Mouse (Mus musculus) monocyte, adult 5-6 weeks (primary cell): ENCODE results near the gene Mpp1. TPM values are rescaled to one million over a fixed set of nuclear protein-coding genes. Genes with fewer than 3 reads are reported as not detected.
"Not testable (repeated sequence)": the region's sequence is repeated elsewhere in the genome, so short reads cannot be mapped to it uniquely, and the experiment has no call there.

Experiments used
- ATAC-seq: fragments of 153-309, 156-312 bp; replicated peaks from 2 replicates; pipeline ENCODE4 v1.8.0; 2017; ENCODE audit warnings: mild to moderate bottlenecking; ENCODE audit not compliant: low TSS enrichment, insufficient number of reproducible peaks, severe bottlenecking, poor library complexity, low FRiP score
- total RNA-seq: library from RNA; stranded (forward); fragments of 200-1000, 200-491, 200-594 nt; gene quantifications from 3 replicates; pipeline ENCODE4 v1.2.3, GENCODE M21; 2017

Mpp1 gene
- total RNA-seq = 116 to 175 TPM (median 117 TPM) in 3 replicates

DNA sequence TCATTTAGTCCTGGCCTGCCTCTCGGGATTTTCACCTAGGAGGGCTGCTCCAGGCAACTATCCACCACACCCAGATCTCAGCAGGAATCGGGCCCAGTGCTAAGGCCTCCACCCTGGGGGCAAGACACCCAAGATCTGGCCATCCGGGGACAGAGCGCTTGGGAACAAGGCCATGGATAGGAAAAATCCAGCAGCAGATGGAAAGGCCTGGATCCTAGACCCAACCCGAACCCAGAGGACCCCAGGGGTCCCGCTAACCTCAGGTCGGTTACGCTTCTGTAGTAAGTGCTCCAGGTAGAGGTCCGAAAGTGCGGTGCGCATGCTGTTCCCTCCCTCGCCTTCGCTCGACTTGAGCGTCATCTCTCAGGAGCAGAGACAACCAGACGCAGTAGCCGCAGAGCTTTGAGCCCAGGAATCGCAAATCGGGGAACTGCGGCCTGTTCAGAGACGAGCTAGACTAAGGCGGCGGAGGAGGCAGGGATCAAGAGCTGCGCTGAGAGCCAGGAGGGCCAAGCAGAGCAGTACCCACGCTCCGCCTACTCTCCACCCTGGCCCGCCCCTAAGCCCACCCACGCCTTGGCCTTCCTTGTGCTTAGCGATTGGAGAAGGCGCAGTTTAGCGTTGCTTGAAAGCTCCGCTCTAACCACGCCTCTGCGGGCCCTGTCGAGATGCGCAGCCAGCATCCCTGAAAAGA is at the start of gene Mpp1:
Mpp1 (minus strand) TSS at position 550 of the 694 bp plus-strand sequence.
- ATAC-seq = peak; percentile 80

DNA sequence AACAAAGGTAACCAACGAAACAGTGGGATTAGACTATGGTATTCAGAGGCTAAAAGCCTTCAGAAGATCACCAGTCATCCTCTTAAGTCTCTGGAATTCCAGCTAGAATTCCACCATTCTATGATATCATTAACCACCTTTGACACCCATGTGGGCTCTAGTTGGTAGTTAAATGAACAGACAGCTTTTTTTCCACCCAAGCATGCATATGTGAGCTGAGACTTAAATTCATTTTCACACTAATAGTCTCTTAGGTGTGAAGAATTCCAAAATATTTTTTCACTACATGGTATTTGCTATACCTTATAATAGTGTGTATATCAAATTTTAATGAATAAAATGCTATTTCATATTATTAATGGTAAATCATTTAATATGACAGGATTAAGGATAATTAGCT is 32.9 kb upstream of the Mpp1 start, which contains the start of gene Smim9:
Smim9 (minus strand) TSS at position 101 of the 400 bp plus-strand sequence.
- ATAC-seq = no peak

DNA sequence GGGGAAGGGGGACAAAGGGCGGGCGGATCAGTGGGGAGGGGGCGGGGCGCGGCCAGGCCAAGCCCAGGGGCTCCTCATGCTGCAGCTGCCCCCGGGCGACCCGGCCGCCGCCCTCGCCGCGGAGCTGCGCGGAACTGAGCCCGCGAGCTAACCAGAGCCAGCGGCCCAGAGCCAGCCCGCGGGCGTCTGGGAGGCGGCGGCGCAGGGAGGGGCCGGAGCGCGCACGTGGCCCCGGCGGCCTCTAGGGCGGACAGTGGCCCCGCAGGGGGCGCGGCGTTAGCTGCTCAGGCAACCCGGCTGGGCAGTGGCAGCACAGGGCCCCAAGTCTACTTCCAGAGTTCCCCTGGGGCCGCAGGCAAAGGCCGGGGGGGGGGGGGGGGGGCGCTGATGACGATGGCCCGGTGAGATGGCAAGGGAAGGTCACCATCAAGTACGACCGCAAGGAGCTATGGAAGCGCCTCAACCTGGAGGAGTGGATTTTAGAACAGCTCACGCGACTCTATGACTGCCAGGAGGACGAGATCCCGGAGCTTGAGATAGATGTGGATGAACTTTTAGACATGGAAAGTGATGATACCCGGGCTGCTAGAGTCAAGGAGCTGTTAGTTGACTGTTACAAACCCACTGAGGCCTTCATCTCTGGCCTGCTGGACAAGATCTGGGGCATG is 24.9 kb upstream of the Mpp1 start:
- ATAC-seq = no peak

DNA sequence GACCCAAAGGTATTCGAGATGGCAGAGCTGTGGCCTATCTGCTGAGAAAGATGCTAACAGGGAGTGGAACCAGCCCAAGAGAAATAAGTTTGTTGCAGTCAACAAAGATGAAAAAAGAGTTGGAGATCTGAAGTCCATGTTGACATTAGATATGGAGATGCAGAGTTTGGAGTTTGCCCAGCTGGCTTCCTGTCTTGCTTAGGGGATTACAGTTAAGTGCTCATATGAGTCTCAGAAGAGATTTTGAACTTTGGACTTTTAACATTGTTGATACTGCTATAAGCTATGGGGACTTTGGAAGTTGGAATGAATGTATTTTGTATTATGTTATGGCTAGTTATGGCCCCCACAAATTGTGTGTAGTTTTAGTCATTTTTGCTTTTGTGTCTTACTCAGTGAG is 21.4 kb upstream of the Mpp1 start:
- ATAC-seq = no peak

- no peak for ATAC-seq
Observed at GRCm38 (mm10) chrX:75150304-75150703, 19.5 kb upstream of the Mpp1 start.

GRCm38 (mm10) chrX:75148414-75148813 is 17.6 kb upstream of the Mpp1 start:
- no peak for ATAC-seq

GRCm38 (mm10) chrX:75143124-75143555 is 12.3 kb upstream of the Mpp1 start:
- not testable (repeated sequence) for ATAC-seq

DNA sequence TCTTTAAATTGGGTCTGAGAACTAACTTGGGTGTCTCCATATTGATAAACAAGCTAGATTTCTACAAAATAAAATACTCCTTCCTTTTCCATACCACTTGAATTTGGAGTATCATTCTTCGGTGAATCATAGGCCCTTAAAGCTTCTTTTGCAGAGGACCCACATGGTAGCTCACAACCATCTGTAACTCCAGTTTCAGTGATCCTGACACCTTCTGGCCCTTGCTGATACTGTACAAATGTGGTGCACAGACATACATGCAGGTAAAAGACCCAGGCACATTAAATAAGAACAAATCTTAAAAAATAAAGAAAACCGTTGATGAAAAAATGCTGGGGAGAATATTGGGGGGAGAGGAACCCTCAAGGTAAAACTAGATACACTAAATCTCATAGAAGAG is 7.4 kb upstream of the Mpp1 start:
- no peak for ATAC-seq

GRCm38 (mm10) chrX:75137729-75138128 is 6.9 kb upstream of the Mpp1 start:
- no peak for ATAC-seq

DNA sequence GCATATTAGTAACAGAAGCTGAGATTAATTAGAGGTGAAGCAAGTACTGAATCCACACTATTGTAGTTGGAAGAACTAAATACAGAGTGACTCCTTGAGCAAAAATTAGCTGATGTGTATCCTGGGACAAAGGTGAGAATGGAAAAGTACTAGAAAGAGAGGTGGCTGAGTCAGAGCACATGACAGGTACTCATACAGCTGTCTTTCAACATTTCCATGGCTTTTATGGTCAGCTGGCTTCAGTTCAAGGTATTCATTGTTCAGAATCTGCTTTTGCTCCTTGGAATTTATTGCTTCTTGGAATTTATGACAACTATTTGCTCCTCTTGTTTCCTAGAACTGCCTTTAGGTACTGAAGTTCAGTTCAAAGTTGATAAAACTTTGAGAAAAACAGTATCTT is 6.1 kb upstream of the Mpp1 start:
- ATAC-seq = no peak

- no peak for ATAC-seq
Observed at GRCm38 (mm10) chrX:75129474-75129873, 1.3 kb downstream of the Mpp1 start.

- no peak for ATAC-seq
Observed at GRCm38 (mm10) chrX:75128333-75128980, 2.4 kb downstream of the Mpp1 start.

DNA sequence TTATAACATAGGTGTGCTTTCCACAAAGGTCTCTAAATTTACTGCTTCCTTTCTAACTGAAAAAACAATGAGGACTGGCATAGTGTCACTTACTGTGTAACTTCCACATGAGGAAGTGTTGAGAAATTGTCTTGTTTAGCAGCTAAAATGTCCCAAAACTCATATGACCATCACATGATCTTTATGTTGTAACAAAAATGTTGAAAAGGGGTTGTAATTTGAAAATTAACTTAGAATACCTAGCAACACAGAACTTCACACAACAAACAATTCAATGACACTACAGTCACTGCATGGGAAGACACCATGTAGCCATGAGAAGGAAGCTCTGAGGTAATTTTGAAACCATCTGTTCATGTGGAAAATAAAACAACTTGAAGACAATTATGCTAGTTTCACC is 3.9 kb downstream of the Mpp1 start:
- ATAC-seq = peak; percentile 74

GRCm38 (mm10) chrX:75125606-75126005 is 5.2 kb downstream of the Mpp1 start:
- no peak for ATAC-seq

GRCm38 (mm10) chrX:75115550-75115949 is 15.3 kb downstream of the Mpp1 start:
- ATAC-seq = no peak

- no peak for ATAC-seq
Observed at GRCm38 (mm10) chrX:75102293-75102692, 28.5 kb downstream of the Mpp1 start.

- no peak for ATAC-seq
Observed at GRCm38 (mm10) chrX:75098799-75099198, 32.0 kb downstream of the Mpp1 start.

- 0 out of 2 replicates have a peak, but pooled peaks have one; percentile 3 for ATAC-seq
Observed at GRCm38 (mm10) chrX:75096163-75096770, 34.5 kb downstream of the Mpp1 start.
